In genomic region chr13:49564347-49564746, GRCm38 (mm10) we compare ENCODE assay signal across 12 mouse cellular contexts. TPM values are rescaled to one million over a fixed set of nuclear protein-coding genes. Genes with fewer than 3 reads are reported as not detected.
"Had no signal": no experiment of that assay in that cellular context is flagged by ENCODE, and none has a peak within 500 bp of the region (broad histone marks: within the 10 kb centered on the region; RNA-seq: fewer than 3 reads in every experiment).

No protein-coding gene starts in this region.

- H3K4me1 ChIP-seq: limb, embryonic 10.5 days; midbrain, embryonic 15.5 days; neural tube, embryonic 13.5 days had no signal

- DNase-seq: kidney, adult 9 months; kidney, postnatal 10 days; lung, adult 18-20 months; right cerebral cortex, adult 18-20 months; right cerebral cortex, postnatal 25 days had no signal

- H3K9me3 ChIP-seq: limb, embryonic 10.5 days; midbrain, embryonic 15.5 days; neural tube, embryonic 13.5 days had no signal

- H3K36me3 ChIP-seq: limb, embryonic 10.5 days; midbrain, embryonic 15.5 days; neural tube, embryonic 13.5 days had no signal

- H3K9ac ChIP-seq: midbrain, embryonic 15.5 days; neural tube, embryonic 13.5 days had no signal

- H3K4me3 ChIP-seq: left cerebral cortex, adult 2 months; limb, embryonic 10.5 days; midbrain, embryonic 15.5 days; neural tube, embryonic 13.5 days had no signal

- ATAC-seq: midbrain, embryonic 15.5 days had no signal

- H3K27me3 ChIP-seq: midbrain, embryonic 15.5 days; neural tube, embryonic 13.5 days had no signal

- H3K27ac ChIP-seq: left cerebral cortex, adult 2 months; limb, embryonic 10.5 days; midbrain, embryonic 15.5 days; neural tube, embryonic 13.5 days had no signal

- H3K4me2 ChIP-seq: midbrain, embryonic 11.5 days; midbrain, embryonic 15.5 days; neural tube, embryonic 13.5 days had no signal

RNA-seq across cellular contexts. Expression of gene Omd, which starts 17.9 kb away (rescaled TPM):
- total RNA-seq: monocyte, adult 5-6 weeks had no signal
- polyA plus RNA-seq: small intestine, adult 2 months had no signal

RNA-seq across cellular contexts. Expression of gene Aspn, which starts 20.1 kb away (rescaled TPM):
- total RNA-seq: monocyte, adult 5-6 weeks had no signal

RNA-seq across cellular contexts. Expression of gene Ogn, which starts 43.5 kb away (rescaled TPM):
- total RNA-seq: monocyte, adult 5-6 weeks had no signal

RNA-seq across cellular contexts. Expression of gene Ecm2, which starts 59.7 kb away (rescaled TPM):
- total RNA-seq: monocyte, adult 5-6 weeks had no signal
